Mouse (Mus musculus): ENCODE results near the gene Gm44503. TPM values are rescaled to one million over a fixed set of nuclear protein-coding genes. Genes with fewer than 3 reads are reported as not detected.

Gene Gm44503
- polyA plus RNA-seq, 1 experiment from 2014 or later = not detected

DNA sequence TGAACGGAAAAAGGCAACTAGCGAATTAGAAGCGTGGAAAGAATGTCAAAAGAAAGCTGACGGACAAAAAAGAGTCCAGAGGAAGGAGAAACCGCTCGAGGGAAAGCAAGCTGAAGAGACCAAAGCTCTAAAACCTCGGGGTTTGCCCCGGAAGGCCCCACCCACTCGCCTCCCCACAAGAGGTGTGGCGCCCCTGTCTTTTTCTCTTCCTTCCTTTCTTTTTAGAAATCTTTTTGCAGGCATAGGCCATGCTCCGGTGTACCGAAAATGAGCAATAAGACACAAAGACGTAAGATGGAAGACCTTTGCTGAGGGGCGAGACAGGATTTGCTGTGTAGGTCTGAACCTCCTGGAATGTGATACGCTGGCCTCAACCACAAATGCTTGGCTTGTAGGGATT is 3.3 kb downstream of the Gm44503 start:
- no peak for ATAC-seq
- Histone ChIP-seq H3K27ac (ENCODE audit: low read length) (no peak overlapping the region), H3K9me3 (replicated peaks; ENCODE audit: control insufficient read depth, low read length, poor library complexity, severe bottlenecking) (no peaks in the 10 kb centered on the region), H3K27me3 (ENCODE audit: control insufficient read depth, insufficient read depth, low read depth, low read length) (no peaks in the 10 kb centered on the region), H3K36me3 (ENCODE audit: control insufficient read depth, insufficient read depth, low read length) (no peaks in the 10 kb centered on the region), H3K4me2 (ENCODE audit: low read length) (no peak overlapping the region), H3K4me3 (ENCODE audit: low read depth, low read length) (no peak overlapping the region), H3K9ac (ENCODE audit: low read depth, low read length) (no peak overlapping the region), H3K4me1 (ENCODE audit: control insufficient read depth, insufficient read depth, low read length) (peaks cover 4% of the 10 kb centered on the region)
- WGBS = 80% methylated on average over 15 of the region's 15 CpGs

DNA sequence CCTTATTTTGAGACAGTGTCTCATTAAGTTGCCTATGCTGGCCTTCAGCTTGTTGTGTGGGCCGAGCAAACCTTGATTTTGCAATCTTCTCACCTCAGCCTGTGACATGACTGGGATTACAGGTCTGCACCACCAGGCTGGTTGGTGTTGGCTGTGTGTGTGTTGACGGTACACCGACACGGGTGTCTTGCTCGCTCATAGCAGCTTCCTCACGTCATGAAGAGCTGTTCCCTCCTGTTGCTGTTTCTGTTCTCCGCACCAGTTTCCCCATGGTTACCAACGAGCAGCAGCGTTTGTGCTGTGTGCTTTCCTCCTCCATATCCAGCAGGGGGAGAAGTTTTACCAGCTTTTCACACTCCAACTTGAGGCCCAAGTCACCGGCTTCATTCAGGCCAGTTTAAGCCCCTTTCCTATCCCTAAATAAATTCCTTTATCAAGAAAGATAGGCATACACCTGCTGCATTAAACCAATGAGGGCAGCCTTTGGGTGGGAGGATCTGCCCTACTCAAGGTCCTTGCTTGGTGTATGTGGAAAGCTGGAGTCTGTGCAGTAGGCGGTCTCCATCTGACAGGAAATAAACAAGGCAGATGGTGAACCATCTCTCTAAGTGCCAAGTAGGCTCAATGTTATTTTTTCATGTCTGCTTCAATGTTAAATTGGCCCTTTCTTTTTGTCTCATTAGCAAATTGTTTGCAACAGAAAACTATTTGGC is 9.9 kb downstream of the Gm44503 start:
- H3K4me1 ChIP-seq (ENCODE audit: control insufficient read depth, insufficient read depth, low read length) = 0 out of 2 replicates have a peak, but pooled peaks cover 3% of the 10 kb centered on the region
- no peaks in the 10 kb centered on the region for H3K27me3 ChIP-seq (ENCODE audit: control insufficient read depth, insufficient read depth, low read depth, low read length)
- no peak overlapping the region for H3K4me3 ChIP-seq (ENCODE audit: low read depth, low read length)
- peak; percentile 51 for ATAC-seq
- H3K9me3 ChIP-seq (replicated peaks; ENCODE audit: control insufficient read depth, low read length, poor library complexity, severe bottlenecking) = no peaks in the 10 kb centered on the region
- no peak overlapping the region for H3K27ac ChIP-seq (ENCODE audit: low read length)
- no peak overlapping the region for H3K4me2 ChIP-seq (ENCODE audit: low read length)
- no peaks in the 10 kb centered on the region for H3K36me3 ChIP-seq (ENCODE audit: control insufficient read depth, insufficient read depth, low read length)
- 30% methylated on average over 11 of the region's 11 CpGs for WGBS
- H3K9ac ChIP-seq (ENCODE audit: low read depth, low read length) = no peak overlapping the region

DNA sequence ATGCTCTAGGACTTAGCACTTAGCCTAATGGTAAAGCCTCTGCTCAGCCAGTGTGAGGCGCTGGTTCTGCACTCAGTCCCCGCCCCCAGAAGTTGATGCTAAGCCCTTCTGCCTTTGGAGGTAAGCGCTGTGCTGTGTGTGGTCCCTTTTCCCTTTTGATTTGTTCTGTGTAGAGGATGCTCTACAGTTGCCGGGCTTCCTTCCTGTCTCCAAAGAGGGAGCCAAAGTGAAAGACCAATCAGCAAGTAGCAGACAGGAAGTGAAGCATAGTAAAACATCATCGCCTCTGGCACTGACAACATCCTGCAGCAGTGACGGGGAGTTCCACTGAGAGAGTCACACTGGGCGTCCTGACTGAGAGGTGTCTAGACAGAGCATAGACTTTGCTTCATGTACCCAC is 11.2 kb downstream of the Gm44503 start:
- Histone ChIP-seq H3K4me3 (ENCODE audit: low read depth, low read length) (no peak overlapping the region), H3K9ac (ENCODE audit: low read depth, low read length) (no peak overlapping the region), H3K9me3 (replicated peaks; ENCODE audit: control insufficient read depth, low read length, poor library complexity, severe bottlenecking) (no peaks in the 10 kb centered on the region), H3K4me1 (ENCODE audit: control insufficient read depth, insufficient read depth, low read length) (0 out of 2 replicates have a peak, but pooled peaks cover 3% of the 10 kb centered on the region), H3K36me3 (ENCODE audit: control insufficient read depth, insufficient read depth, low read length) (no peaks in the 10 kb centered on the region), H3K4me2 (ENCODE audit: low read length) (no peak overlapping the region), H3K27ac (ENCODE audit: low read length) (no peak overlapping the region), H3K27me3 (ENCODE audit: control insufficient read depth, insufficient read depth, low read depth, low read length) (no peaks in the 10 kb centered on the region)
- WGBS = 74% methylated on average over 7 of the region's 7 CpGs
- ATAC-seq = no peak

- 86% methylated on average over 5 of the region's 5 CpGs for WGBS
Observed at GRCm38 (mm10) chr9:72972435-72972834, 13.8 kb downstream of the Gm44503 start.

GRCm38 (mm10) chr9:72972984-72973383 is 14.3 kb downstream of the Gm44503 start:
- no peak for ATAC-seq
- no peak overlapping the region for H3K4me2 ChIP-seq (ENCODE audit: low read length)
- no peak overlapping the region for H3K9ac ChIP-seq (ENCODE audit: low read depth, low read length)
- no peaks in the 10 kb centered on the region for H3K36me3 ChIP-seq (ENCODE audit: control insufficient read depth, insufficient read depth, low read length)
- no peak overlapping the region for H3K4me3 ChIP-seq (ENCODE audit: low read depth, low read length)
- H3K9me3 ChIP-seq (replicated peaks; ENCODE audit: control insufficient read depth, low read length, poor library complexity, severe bottlenecking) = no peaks in the 10 kb centered on the region
- H3K4me1 ChIP-seq (ENCODE audit: control insufficient read depth, insufficient read depth, low read length) = 0 out of 2 replicates have a peak, but pooled peaks cover 3% of the 10 kb centered on the region
- no peaks in the 10 kb centered on the region for H3K27me3 ChIP-seq (ENCODE audit: control insufficient read depth, insufficient read depth, low read depth, low read length)
- no peak overlapping the region for H3K27ac ChIP-seq (ENCODE audit: low read length)

More at GRCm38 (mm10) chr9:72972435-72972834, 13.8 kb downstream of the Gm44503 start:
- no peaks in the 10 kb centered on the region for H3K36me3 ChIP-seq (ENCODE audit: control insufficient read depth, insufficient read depth, low read length)
- H3K4me3 ChIP-seq (ENCODE audit: low read depth, low read length) = no peak overlapping the region
- no peak overlapping the region for H3K9ac ChIP-seq (ENCODE audit: low read depth, low read length)
- ATAC-seq = no peak
- no peaks in the 10 kb centered on the region for H3K9me3 ChIP-seq (replicated peaks; ENCODE audit: control insufficient read depth, low read length, poor library complexity, severe bottlenecking)
- H3K27ac ChIP-seq (ENCODE audit: low read length) = no peak overlapping the region
- no peak overlapping the region for H3K4me2 ChIP-seq (ENCODE audit: low read length)
- 0 out of 2 replicates have a peak, but pooled peaks cover 3% of the 10 kb centered on the region for H3K4me1 ChIP-seq (ENCODE audit: control insufficient read depth, insufficient read depth, low read length)
- H3K27me3 ChIP-seq (ENCODE audit: control insufficient read depth, insufficient read depth, low read depth, low read length) = no peaks in the 10 kb centered on the region

DNA sequence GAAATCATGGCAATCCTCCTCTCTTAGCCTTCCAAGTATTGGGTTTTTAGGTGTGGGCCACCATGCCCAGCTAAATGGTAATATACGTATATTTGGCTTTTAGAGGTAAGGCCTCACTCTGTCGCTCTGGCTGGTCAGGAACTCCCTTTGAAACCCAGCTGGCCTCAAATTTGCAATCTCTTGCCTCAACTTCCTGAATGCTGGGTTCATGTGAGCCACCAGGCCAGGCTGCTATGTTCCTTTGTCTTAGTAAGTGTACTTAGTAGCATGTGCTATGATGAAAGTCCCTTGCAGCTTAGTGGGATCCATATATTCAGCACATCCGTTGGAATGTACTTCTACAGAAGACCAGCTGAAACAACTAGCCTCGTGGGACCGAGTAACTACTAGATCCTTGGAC is 16.1 kb downstream of the Gm44503 start:
- H3K4me1 ChIP-seq (ENCODE audit: control insufficient read depth, insufficient read depth, low read length) = no peaks in the 10 kb centered on the region
- H3K36me3 ChIP-seq (ENCODE audit: control insufficient read depth, insufficient read depth, low read length) = no peaks in the 10 kb centered on the region
- no peak overlapping the region for H3K9ac ChIP-seq (ENCODE audit: low read depth, low read length)
- H3K9me3 ChIP-seq (replicated peaks; ENCODE audit: control insufficient read depth, low read length, poor library complexity, severe bottlenecking) = no peaks in the 10 kb centered on the region
- ATAC-seq = no peak
- no peak overlapping the region for H3K4me3 ChIP-seq (ENCODE audit: low read depth, low read length)
- H3K4me2 ChIP-seq (ENCODE audit: low read length) = no peak overlapping the region
- WGBS = 89% methylated on average over 5 of the region's 5 CpGs
- no peaks in the 10 kb centered on the region for H3K27me3 ChIP-seq (ENCODE audit: control insufficient read depth, insufficient read depth, low read depth, low read length)
- H3K27ac ChIP-seq (ENCODE audit: low read length) = no peak overlapping the region

- no peak overlapping the region for H3K27ac ChIP-seq (ENCODE audit: low read length)
- 93% methylated on average over 1 of the region's 1 CpGs for WGBS
- no peak for ATAC-seq
Observed at GRCm38 (mm10) chr9:72975242-72975641, 16.6 kb downstream of the Gm44503 start.

GRCm38 (mm10) chr9:72983066-72983465 is 24.4 kb downstream of the Gm44503 start:
- H3K9ac ChIP-seq (ENCODE audit: low read depth, low read length) = no peak overlapping the region
- H3K27ac ChIP-seq (ENCODE audit: low read length) = no peak overlapping the region
- 75% methylated on average over 2 of the region's 2 CpGs for WGBS
- no peaks in the 10 kb centered on the region for H3K27me3 ChIP-seq (ENCODE audit: control insufficient read depth, insufficient read depth, low read depth, low read length)
- no peak overlapping the region for H3K4me2 ChIP-seq (ENCODE audit: low read length)
- ATAC-seq = no peak
- H3K4me3 ChIP-seq (ENCODE audit: low read depth, low read length) = no peak overlapping the region
- no peaks in the 10 kb centered on the region for H3K9me3 ChIP-seq (replicated peaks; ENCODE audit: control insufficient read depth, low read length, poor library complexity, severe bottlenecking)
- H3K36me3 ChIP-seq (ENCODE audit: control insufficient read depth, insufficient read depth, low read length) = no peaks in the 10 kb centered on the region
- peaks cover 17% of the 10 kb centered on the region for H3K4me1 ChIP-seq (ENCODE audit: control insufficient read depth, insufficient read depth, low read length)

More at GRCm38 (mm10) chr9:72975242-72975641, 16.6 kb downstream of the Gm44503 start:
- Histone ChIP-seq H3K4me3 (ENCODE audit: low read depth, low read length) (no peak overlapping the region), H3K27me3 (ENCODE audit: control insufficient read depth, insufficient read depth, low read depth, low read length) (no peaks in the 10 kb centered on the region), H3K9ac (ENCODE audit: low read depth, low read length) (no peak overlapping the region), H3K4me2 (ENCODE audit: low read length) (no peak overlapping the region), H3K9me3 (replicated peaks; ENCODE audit: control insufficient read depth, low read length, poor library complexity, severe bottlenecking) (no peaks in the 10 kb centered on the region), H3K4me1 (ENCODE audit: control insufficient read depth, insufficient read depth, low read length) (no peaks in the 10 kb centered on the region), H3K36me3 (ENCODE audit: control insufficient read depth, insufficient read depth, low read length) (no peaks in the 10 kb centered on the region)

DNA sequence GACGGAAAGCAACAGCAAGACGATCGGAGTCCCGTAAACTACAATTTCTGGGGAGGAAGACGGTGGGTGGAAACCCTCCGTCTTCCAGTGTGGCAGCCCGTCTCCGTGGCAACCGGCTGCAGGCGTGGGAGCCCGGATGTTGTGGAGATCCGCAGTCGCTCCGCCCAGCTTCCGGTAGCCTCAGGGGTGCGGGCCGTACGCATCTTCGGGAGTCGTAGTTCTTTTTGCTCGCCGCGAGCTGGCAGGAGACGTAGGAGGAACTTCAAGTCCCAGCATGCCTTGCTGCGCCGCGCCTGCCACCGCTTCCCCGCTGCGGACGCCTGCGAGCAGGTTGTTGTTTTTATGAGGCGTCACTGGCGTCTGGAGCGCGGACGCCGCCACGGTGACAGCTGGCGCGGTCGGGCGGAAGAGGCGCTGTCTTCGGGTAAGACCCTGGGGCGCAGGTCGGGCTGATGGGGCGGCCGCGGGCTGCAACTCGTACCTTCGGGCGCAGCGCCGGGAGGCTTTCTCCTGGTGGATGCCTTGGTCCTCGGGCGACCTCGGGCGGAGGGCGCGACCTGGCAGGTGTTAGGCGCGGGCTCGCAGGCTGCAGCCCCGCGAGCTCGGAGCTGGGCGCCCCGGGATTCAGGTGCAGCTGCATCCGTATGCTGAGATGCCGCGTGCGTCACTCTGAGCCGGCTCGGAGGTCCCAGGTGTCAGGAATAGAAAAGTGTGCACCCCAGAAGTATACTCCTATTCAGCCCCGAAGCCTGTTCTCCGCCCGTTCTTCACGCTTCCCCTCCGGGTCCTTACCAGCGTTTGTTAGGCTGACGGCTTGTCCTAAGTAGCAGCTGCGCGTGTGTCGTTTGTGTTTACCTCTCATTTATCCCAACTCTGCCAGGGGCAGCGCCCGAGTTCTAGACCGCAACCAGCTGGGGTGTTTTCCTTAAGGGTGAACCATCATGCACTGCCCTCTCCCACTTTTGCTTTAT is 26.9 kb downstream of the Gm44503 start, which contains the start of the genes Ccpg1os and Ccpg1:
TSS of gene Ccpg1os (minus strand) at position 133 of the 971 bp plus-strand sequence.
TSS of gene Ccpg1 (plus strand) at position 180 of the 971 bp plus-strand sequence.
- Histone ChIP-seq H3K9me3 (replicated peaks; ENCODE audit: control insufficient read depth, low read length, poor library complexity, severe bottlenecking) (no peaks in the 10 kb centered on the region), H3K4me3 (ENCODE audit: low read depth, low read length) (peak within 1 kb of the TSS; percentile 78), H3K4me1 (ENCODE audit: control insufficient read depth, insufficient read depth, low read length) (peaks cover 17% of the 10 kb centered on the region), H3K27ac (ENCODE audit: low read length) (peak within 1 kb of the TSS; percentile 87), H3K27me3 (ENCODE audit: control insufficient read depth, insufficient read depth, low read depth, low read length) (no peaks in the 10 kb centered on the region), H3K4me2 (ENCODE audit: low read length) (peak within 1 kb of the TSS; percentile 68), H3K36me3 (ENCODE audit: control insufficient read depth, insufficient read depth, low read length) (no peaks in the 10 kb centered on the region), H3K9ac (ENCODE audit: low read depth, low read length) (peak within 1 kb of the TSS; percentile 86)
- under 1% methylated on average over 88 of the region's 88 CpGs for WGBS
- peak; percentile 100 for ATAC-seq
